ENCODE assay signal across 9 mouse cellular contexts in genomic region chr6:50823220-50823910, GRCm38 (mm10).
DNase-seq lines count a peak whose midpoint lies in the region; ATAC-seq lines count a peak whose summit lies in the region.
"Had no signal": no experiment of that assay in that cellular context is flagged by ENCODE, and none has a peak within 500 bp of the region (broad histone marks: within the 10 kb centered on the region; RNA-seq: fewer than 3 reads in every experiment).

No protein-coding gene starts in this region.

- H3K27me3 ChIP-seq in kidney, embryonic 16.5 days (ENCODE audit: insufficient read depth, low read length): no peaks in the 10 kb centered on the region
- H3K27me3 ChIP-seq in forebrain, embryonic 14.5 days (replicated peaks; ENCODE audit: control insufficient read depth, insufficient read depth, low read length): no peaks in the 10 kb centered on the region
- peaks cover 17% of the 10 kb centered on the region for H3K27me3 ChIP-seq in liver, embryonic 11.5 days (replicated peaks; ENCODE audit: control insufficient read depth, insufficient read depth, low read length)

- 12% methylated on average over 17 of the region's 18 CpGs for WGBS in kidney, embryonic 16.5 days
- WGBS in forebrain, embryonic 14.5 days: 22% methylated on average over 18 of the region's 18 CpGs
- WGBS in liver, embryonic 11.5 days: 11% methylated on average over 17 of the region's 18 CpGs

- H3K36me3 ChIP-seq in kidney, embryonic 16.5 days (ENCODE audit: insufficient read depth, low read length): no peaks in the 10 kb centered on the region
- H3K36me3 ChIP-seq in forebrain, embryonic 14.5 days (ENCODE audit: control insufficient read depth, insufficient read depth, low read length): no peaks in the 10 kb centered on the region
- H3K36me3 ChIP-seq in liver, embryonic 11.5 days (ENCODE audit: control insufficient read depth, insufficient read depth, low read length): no peaks in the 10 kb centered on the region

- H3K9ac ChIP-seq in kidney, embryonic 16.5 days (replicated peaks; ENCODE audit: low read length): peak overlapping the region; percentile 40; the same call in 1 of the 2 replicates
- H3K9ac ChIP-seq in forebrain, embryonic 14.5 days (ENCODE audit: low read length): no peak overlapping the region; the same call in 1 of the 2 replicates
- no peak overlapping the region for H3K9ac ChIP-seq in liver, embryonic 11.5 days (ENCODE audit: low read depth, low read length)

- peak overlapping the region; percentile 97 for H3K27ac ChIP-seq in kidney, embryonic 16.5 days (ENCODE audit: low read length)
- H3K27ac ChIP-seq in forebrain, embryonic 14.5 days (ENCODE audit: low read depth, low read length): peak overlapping the region; percentile 72
- no peak overlapping the region for H3K27ac ChIP-seq in liver, embryonic 11.5 days (ENCODE audit: low read depth, low read length)

- no peak overlapping the region for H3K4me3 ChIP-seq in kidney, embryonic 16.5 days (ENCODE audit: low read length)
- no peak overlapping the region for H3K4me3 ChIP-seq in forebrain, embryonic 14.5 days (ENCODE audit: low read depth, low read length)
- H3K4me3 ChIP-seq in liver, embryonic 11.5 days (ENCODE audit: low read depth, low read length): no peak overlapping the region
- H3K4me3 ChIP-seq: myocyte had no signal

- peaks cover 58% of the 10 kb centered on the region for H3K4me1 ChIP-seq in kidney, embryonic 16.5 days (ENCODE audit: insufficient read depth, low read length)
- peaks cover 22% of the 10 kb centered on the region for H3K4me1 ChIP-seq in forebrain, embryonic 14.5 days (ENCODE audit: control insufficient read depth, insufficient read depth, low read length)
- peaks cover 4% of the 10 kb centered on the region; the same call in 1 of the 2 replicates for H3K4me1 ChIP-seq in liver, embryonic 11.5 days (replicated peaks; ENCODE audit: control insufficient read depth, insufficient read depth, low read length)

- H3K4me2 ChIP-seq in kidney, embryonic 16.5 days (replicated peaks; ENCODE audit: low read depth, low read length): peak overlapping the region; percentile 9
- H3K4me2 ChIP-seq in forebrain, embryonic 14.5 days (ENCODE audit: low read length): no peak overlapping the region
- peak overlapping the region; percentile 26 for H3K4me2 ChIP-seq in liver, embryonic 11.5 days

- peak; percentile 67 for ATAC-seq in kidney, embryonic 16.5 days (ENCODE audit: low FRiP score, low TSS enrichment)
- ATAC-seq in forebrain, embryonic 14.5 days: peak; percentile 91
- peak; percentile 29; the same call in 1 of the 2 replicates for ATAC-seq in liver, embryonic 11.5 days (replicated peaks; ENCODE audit: low FRiP score)
- no peak for ATAC-seq in erythroid progenitor cell, adult 5-6 weeks (replicated peaks; ENCODE audit: low FRiP score, poor library complexity, severe bottlenecking)

- 0 out of 2 replicates have a peak, but pooled peaks cover 4% of the 10 kb centered on the region for H3K9me3 ChIP-seq in kidney, embryonic 16.5 days (ENCODE audit: low read length)
- no peaks in the 10 kb centered on the region for H3K9me3 ChIP-seq in forebrain, embryonic 14.5 days (replicated peaks; ENCODE audit: control insufficient read depth, low read length)
- no peaks in the 10 kb centered on the region for H3K9me3 ChIP-seq in liver, embryonic 11.5 days (ENCODE audit: control insufficient read depth, low read length)

- DNase-seq in kidney, postnatal 14 days: no peak
- DNase-seq in forebrain, embryonic 14.5 days (ENCODE audit: low spot score): peak; percentile 84
- DNase-seq in liver, embryonic 11.5 days (ENCODE audit: low spot score): no peak
- peak; percentile 47 for DNase-seq in retina, embryonic 14.5 days (ENCODE audit: low spot score)
- no peak for DNase-seq in thymus, adult 18-20 months
- DNase-seq in adrenal gland, postnatal 4 days (ENCODE audit: low spot score in 2 of 2): no peak

Comparison
In these comparisons a context has a peak if more than half of its experiments do, and no peak if none do; other contexts are left out.
1. DNase-seq: peak in forebrain, embryonic 14.5 days (single experiment) and retina, embryonic 14.5 days (single experiment); none in kidney, postnatal 14 days (single experiment), liver, embryonic 11.5 days (single experiment), thymus, adult 18-20 months (0 of 2) and adrenal gland, postnatal 4 days (0 of 2).